Mouse (Mus musculus) bone marrow, adult 2 months (tissue): ENCODE measurements around the gene Cma2.

Experiments used
- CTCF ChIP-seq: fragments of 200-500 bp; IDR thresholded peaks from 2 replicates; pipeline ENCODE4 v1.5.1; 2011; ENCODE audit warnings: low read length, control low read depth; ENCODE audit not compliant: control insufficient read depth, insufficient read depth
- POLR2A ChIP-seq: fragments of 200-500 bp; IDR thresholded peaks from 2 replicates; pipeline ENCODE4 v1.6.1; 2011; ENCODE audit warnings: low read depth, mild to moderate bottlenecking, control low read depth, low read length, borderline replicate concordance; ENCODE audit not compliant: control insufficient read depth

DNA sequence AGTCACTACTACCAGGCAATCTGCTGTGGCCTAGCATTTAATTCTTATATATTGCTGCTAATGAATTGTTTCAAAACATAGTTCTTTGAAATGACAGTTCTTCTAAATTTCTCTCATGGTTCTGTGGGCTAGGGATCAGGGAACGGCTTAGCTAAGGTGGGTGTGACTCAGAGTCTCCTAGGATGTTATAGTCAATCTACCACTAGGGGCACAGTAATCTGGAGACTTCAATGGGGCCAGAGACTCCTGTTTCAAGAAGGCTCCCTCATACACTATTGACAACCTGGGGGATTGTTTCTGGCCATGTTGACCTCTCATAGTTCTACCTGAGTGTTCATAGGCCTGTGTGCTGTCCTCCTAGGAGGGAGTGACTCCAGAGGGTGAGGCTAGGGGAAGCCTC is 45.3 kb upstream of the Cma2 start:
- no peak for TF ChIP-seq CTCF
- TF ChIP-seq POLR2A: no peak
